Mouse (Mus musculus) neural tube, embryonic 13.5 days (tissue): ENCODE measurements at regions not wholly inside any gene's neighbourhood (a gene's known extent, or its start where the extent isn't known, plus 50 kb on each side); places are given as distances from the start of the nearest gene placed in this dataset.

ENCODE experiments used
- ATAC-seq: fragments of 200-750 bp; cut with Nextera tagmentation; 2 replicates; pipeline ENCODE4 v1.8.0; 2017; ENCODE audit warnings: low read depth, mild to moderate bottlenecking, moderate TSS enrichment, moderate library complexity
- H3K27ac ChIP-seq: fragments of 300-500 bp; sonication (generic); replicated peaks from 2 replicates; pipeline ENCODE4 v1.5.1; 2015; ENCODE audit warnings: moderate library complexity, mild to moderate bottlenecking, inconsistent platforms
- H3K27me3 ChIP-seq: fragments of 300-500 bp; sonication (generic); 2 replicates; pipeline ENCODE4 v1.6.1; 2015; ENCODE audit warnings: mild to moderate bottlenecking, inconsistent platforms
- H3K36me3 ChIP-seq: fragments of 300-500 bp; sonication (generic); 2 replicates; pipeline ENCODE4 v1.6.1; 2015; ENCODE audit warnings: mild to moderate bottlenecking, inconsistent platforms
- H3K4me1 ChIP-seq: fragments of 300-500 bp; sonication (generic); replicated peaks from 2 replicates; pipeline ENCODE4 v1.6.1; 2015; ENCODE audit warnings: inconsistent platforms
- H3K4me2 ChIP-seq: fragments of 300-500 bp; sonication (generic); 2 replicates; pipeline ENCODE4 v1.6.1; 2015; ENCODE audit warnings: inconsistent platforms, mild to moderate bottlenecking, moderate library complexity
- H3K4me3 ChIP-seq: fragments of 300-500 bp; sonication (generic); 2 replicates; pipeline ENCODE4 v1.5.1; 2015; ENCODE audit warnings: mild to moderate bottlenecking, inconsistent platforms
- H3K9ac ChIP-seq: fragments of 300-500 bp; sonication (generic); 2 replicates; pipeline ENCODE4 v1.6.1; 2015; ENCODE audit warnings: moderate library complexity, mild to moderate bottlenecking, inconsistent platforms
- H3K9me3 ChIP-seq: fragments of 300-500 bp; sonication (generic); 2 replicates; pipeline ENCODE4 v1.6.1; 2016; ENCODE audit warnings: inconsistent platforms
- WGBS: fragments of 180-500 bp; shearing (Covaris S2); methylation state at CpG from one replicate; pipeline ENCODE4 v1.1.7; 2015; 5-methylcytosine and 5-hydroxymethylcytosine counted together

DNA sequence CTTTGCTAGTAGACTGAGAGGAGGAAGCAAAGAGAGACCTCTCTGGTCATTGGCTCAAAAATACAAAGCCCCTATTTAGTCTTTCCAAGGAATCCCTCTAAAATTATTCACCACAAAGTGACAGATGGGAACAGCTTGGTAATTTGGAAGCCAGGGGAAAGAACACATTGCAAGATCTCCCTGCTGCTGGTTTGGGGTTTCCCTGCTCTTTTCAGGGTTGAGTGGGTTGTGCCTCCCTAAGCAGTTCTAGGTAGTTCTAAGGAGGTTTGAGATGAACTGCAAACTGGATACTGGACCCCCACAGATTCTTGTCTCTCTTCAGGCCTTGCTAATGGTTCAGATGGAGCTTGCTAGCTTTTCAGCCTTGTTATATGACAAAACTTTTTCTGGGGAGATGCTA, 749.3 kb downstream of the Gm826 start:
- Histone ChIP-seq H3K36me3 (no peaks in the 10 kb centered on the region), H3K9me3 (no peaks in the 10 kb centered on the region), H3K4me2 (no peak overlapping the region), H3K27ac (no peak overlapping the region), H3K9ac (no peak overlapping the region), H3K4me1 (no peaks in the 10 kb centered on the region; the same call in 1 of the 2 replicates), H3K4me3 (no peak overlapping the region), H3K27me3 (no peaks in the 10 kb centered on the region)
- ATAC-seq, result no peak

DNA sequence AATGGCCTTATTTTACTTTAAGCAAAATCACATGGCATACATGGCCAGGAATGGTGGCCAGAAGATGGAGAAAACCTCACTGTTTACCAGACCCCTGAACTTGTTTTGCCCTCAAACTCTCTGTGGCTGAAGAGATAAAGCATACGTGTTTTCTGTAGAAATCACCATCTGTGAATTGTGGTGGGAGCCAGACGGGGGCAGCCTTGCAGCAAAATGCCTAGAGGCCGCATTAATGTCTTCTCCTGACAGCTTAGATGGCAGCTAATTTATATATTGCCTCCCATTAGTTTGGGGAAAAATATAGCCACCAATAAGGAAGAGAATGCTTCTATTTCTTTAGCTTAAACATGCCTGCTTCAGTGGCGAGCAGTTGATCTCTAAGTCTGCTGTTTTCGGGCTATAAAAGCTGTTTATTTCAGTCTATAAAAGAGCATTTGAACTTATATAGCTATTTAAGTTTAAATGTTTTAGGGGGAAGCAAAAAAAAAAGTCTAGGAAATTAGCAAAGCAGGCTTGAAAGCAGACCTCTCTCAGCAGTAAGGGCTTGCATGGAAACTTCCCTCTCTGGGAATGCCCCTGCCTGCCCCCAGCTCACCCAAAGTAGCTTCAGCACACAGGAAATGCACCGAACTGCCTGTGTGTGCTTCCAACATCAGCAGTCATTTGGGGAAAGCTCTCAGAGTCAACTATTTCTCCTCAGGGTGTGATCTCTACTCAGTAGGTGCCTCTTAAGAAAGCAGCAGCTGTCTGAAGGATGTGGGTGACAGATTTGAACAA, 747.1 kb downstream of the Gm826 start:
- Histone ChIP-seq H3K4me2 (no peak overlapping the region), H3K4me3 (no peak overlapping the region), H3K9ac (no peak overlapping the region), H3K36me3 (no peaks in the 10 kb centered on the region), H3K4me1 (no peaks in the 10 kb centered on the region; the same call in 1 of the 2 replicates), H3K27me3 (no peaks in the 10 kb centered on the region), H3K27ac (no peak overlapping the region), H3K9me3 (no peaks in the 10 kb centered on the region)
- 18% methylated on average over 6 of the region's 6 CpGs for WGBS
- no peak for ATAC-seq

DNA sequence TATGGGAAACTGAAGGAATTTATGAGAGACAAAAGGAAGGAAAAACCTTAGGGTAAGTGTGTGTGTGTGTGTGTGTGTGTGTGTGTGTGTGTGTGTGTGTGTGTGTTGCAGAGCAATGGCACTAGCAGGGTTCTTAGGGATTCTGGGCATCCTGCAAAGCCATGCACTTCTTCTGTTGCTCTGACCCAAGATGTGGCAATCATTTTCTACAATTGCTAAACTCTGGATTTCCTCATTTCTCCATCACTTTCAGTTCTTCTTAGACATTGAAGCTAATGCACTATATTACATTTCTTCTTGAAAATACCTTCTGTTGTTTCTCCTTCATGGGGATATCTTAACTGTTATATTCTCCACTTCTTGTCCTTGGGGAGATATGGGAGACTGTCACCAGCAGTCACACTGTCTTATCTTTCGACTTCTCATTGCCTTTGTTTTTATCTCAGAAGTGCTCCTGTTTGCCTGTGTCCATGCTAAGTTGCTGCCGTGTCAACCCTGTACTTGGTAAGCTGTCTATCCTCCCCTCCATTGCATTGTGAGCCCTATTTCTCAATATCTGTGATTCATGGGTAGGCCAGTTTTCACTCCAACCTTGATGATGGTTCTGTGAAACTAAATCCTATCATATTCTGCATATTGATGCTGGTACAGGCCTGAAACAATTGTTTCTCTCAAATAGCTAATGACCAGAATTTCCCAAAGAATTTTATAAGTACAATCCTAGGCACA, 742.4 kb downstream of the Gm826 start:
- Histone ChIP-seq H3K27me3 (no peaks in the 10 kb centered on the region), H3K9me3 (no peaks in the 10 kb centered on the region), H3K36me3 (no peaks in the 10 kb centered on the region), H3K9ac (no peak overlapping the region), H3K4me2 (no peak overlapping the region), H3K27ac (no peak overlapping the region), H3K4me1 (no peaks in the 10 kb centered on the region; the same call in 1 of the 2 replicates), H3K4me3 (no peak overlapping the region)
- ATAC-seq, result no peak
- 92% methylated on average over 2 of the region's 2 CpGs for WGBS

GRCm38 (mm10) chr2:159592841-159593240, 741.1 kb downstream of the Gm826 start:
- Histone ChIP-seq H3K9ac (no peak overlapping the region), H3K4me2 (no peak overlapping the region), H3K36me3 (no peaks in the 10 kb centered on the region), H3K4me3 (no peak overlapping the region), H3K4me1 (no peaks in the 10 kb centered on the region), H3K9me3 (no peaks in the 10 kb centered on the region), H3K27ac (no peak overlapping the region), H3K27me3 (no peaks in the 10 kb centered on the region)
- no peak for ATAC-seq
- 78% methylated on average over 5 of the region's 5 CpGs for WGBS

- no peaks in the 10 kb centered on the region; the same call in 1 of the 2 replicates for H3K4me1 ChIP-seq
Observed at GRCm38 (mm10) chr2:159596285-159596684, 737.7 kb downstream of the Gm826 start.

DNA sequence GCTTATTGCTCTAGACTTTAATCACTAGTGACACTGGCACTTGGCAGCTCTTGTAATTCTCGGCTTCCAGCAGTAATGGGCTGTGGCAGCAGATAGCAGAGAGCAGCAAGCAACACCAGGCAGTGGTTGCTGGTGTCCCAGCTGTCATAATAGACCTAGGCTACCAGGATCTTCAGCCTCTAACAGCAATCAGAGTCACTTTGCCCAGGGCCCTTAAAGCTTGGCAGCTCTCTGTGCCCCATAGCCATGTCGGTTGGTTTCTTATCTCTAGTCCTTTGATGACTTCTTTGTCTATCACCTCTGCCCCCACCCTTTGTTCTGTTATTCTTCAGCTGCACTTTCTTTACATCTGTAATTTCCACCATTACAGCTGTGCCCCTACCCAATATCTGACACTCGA, 735.9 kb downstream of the Gm826 start:
- H3K36me3 ChIP-seq, result no peaks in the 10 kb centered on the region
- H3K27ac ChIP-seq, result no peak overlapping the region
- H3K4me2 ChIP-seq, result no peak overlapping the region
- H3K4me1 ChIP-seq, result no peaks in the 10 kb centered on the region; the same call in 1 of the 2 replicates
- H3K9ac ChIP-seq, result no peak overlapping the region
- 65% methylated on average over 3 of the region's 3 CpGs for WGBS
- no peak for ATAC-seq
- no peaks in the 10 kb centered on the region for H3K9me3 ChIP-seq
- no peaks in the 10 kb centered on the region for H3K27me3 ChIP-seq
- H3K4me3 ChIP-seq, result no peak overlapping the region

More at GRCm38 (mm10) chr2:159596285-159596684, 737.7 kb downstream of the Gm826 start:
- Histone ChIP-seq H3K4me3 (no peak overlapping the region), H3K9ac (no peak overlapping the region), H3K9me3 (no peaks in the 10 kb centered on the region), H3K4me2 (no peak overlapping the region), H3K27me3 (no peaks in the 10 kb centered on the region), H3K27ac (no peak overlapping the region), H3K36me3 (no peaks in the 10 kb centered on the region)
- no peak for ATAC-seq
- 75% methylated on average over 6 of the region's 6 CpGs for WGBS

DNA sequence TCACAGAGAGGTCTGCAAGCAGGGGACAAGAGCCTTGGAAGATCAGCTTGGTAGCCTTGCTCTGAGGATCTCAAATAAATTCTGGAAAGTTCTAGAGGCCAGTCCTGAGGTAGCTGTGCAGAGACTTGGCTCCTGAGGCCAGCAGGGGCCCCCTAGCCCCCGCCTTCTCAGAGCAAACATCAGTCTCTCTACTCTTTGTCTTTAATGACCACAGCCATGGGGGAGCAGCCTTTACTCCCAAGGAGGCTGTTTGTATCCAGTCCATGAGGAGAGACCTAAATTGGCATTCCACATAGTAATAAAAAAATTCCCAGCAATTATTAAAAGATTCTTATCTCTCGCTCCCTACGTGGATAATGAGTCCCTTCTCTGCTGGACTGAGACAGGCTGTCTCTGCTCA, 726.8 kb downstream of the Gm826 start:
- H3K27me3 ChIP-seq, result no peaks in the 10 kb centered on the region
- WGBS, result 42% methylated on average over 3 of the region's 3 CpGs

GRCm38 (mm10) chr2:159610451-159610850, 723.5 kb downstream of the Gm826 start:
- Histone ChIP-seq H3K9me3 (no peaks in the 10 kb centered on the region), H3K4me3 (no peak overlapping the region), H3K27me3 (no peaks in the 10 kb centered on the region), H3K4me1 (no peaks in the 10 kb centered on the region; the same call in 1 of the 2 replicates), H3K27ac (no peak overlapping the region), H3K36me3 (no peaks in the 10 kb centered on the region), H3K4me2 (no peak overlapping the region), H3K9ac (no peak overlapping the region)
- WGBS, result 80% methylated on average over 4 of the region's 4 CpGs
- no peak for ATAC-seq

More for the DNA sequence above, 726.8 kb downstream of the Gm826 start:
- H3K4me1 ChIP-seq, result no peaks in the 10 kb centered on the region; the same call in 1 of the 2 replicates
- no peak overlapping the region for H3K4me2 ChIP-seq
- H3K27ac ChIP-seq, result no peak overlapping the region
- ATAC-seq, result no peak
- H3K4me3 ChIP-seq, result no peak overlapping the region
- H3K36me3 ChIP-seq, result no peaks in the 10 kb centered on the region
- no peak overlapping the region for H3K9ac ChIP-seq
- H3K9me3 ChIP-seq, result no peaks in the 10 kb centered on the region

GRCm38 (mm10) chr2:159616685-159617084, 717.3 kb downstream of the Gm826 start:
- no peaks in the 10 kb centered on the region for H3K4me1 ChIP-seq
- no peaks in the 10 kb centered on the region for H3K9me3 ChIP-seq
- 77% methylated on average over 4 of the region's 4 CpGs for WGBS
- ATAC-seq, result no peak
- no peaks in the 10 kb centered on the region for H3K36me3 ChIP-seq
- no peak overlapping the region for H3K9ac ChIP-seq
- no peaks in the 10 kb centered on the region for H3K27me3 ChIP-seq
- no peak overlapping the region for H3K27ac ChIP-seq
- no peak overlapping the region for H3K4me3 ChIP-seq
- H3K4me2 ChIP-seq, result no peak overlapping the region

- Histone ChIP-seq H3K4me1 (no peaks in the 10 kb centered on the region), H3K4me2 (no peak overlapping the region), H3K27me3 (no peaks in the 10 kb centered on the region), H3K4me3 (no peak overlapping the region), H3K36me3 (no peaks in the 10 kb centered on the region), H3K9ac (no peak overlapping the region), H3K27ac (no peak overlapping the region), H3K9me3 (no peaks in the 10 kb centered on the region)
- WGBS, result 88% methylated on average over 6 of the region's 6 CpGs
- ATAC-seq, result no peak
Observed at GRCm38 (mm10) chr2:159621261-159621660, 712.7 kb downstream of the Gm826 start.

DNA sequence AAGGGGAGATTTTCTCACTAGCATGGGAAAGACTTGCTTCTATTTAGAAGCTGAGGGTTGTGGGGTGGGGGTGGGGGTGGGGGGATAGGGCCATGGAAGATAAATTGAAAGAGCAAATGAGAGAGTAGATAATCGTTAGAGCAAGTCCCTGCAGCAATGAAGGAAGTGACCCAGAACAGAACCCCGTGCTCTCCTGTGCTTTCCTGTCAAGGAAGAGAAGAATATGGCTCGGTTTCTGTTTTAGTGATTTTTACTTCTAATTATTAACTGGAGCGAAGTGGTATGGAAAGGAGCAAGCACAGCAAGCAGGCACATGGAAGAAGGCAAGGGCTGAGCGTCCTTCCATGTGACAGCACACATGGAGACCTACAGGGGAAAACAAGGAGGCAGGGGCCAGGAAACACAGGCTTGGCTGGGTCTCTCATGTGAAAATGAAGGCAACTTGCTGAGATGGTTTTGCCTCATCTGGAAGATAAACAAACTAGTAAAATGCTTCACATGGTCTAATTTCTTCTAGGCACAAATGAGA, 711.8 kb downstream of the Gm826 start:
- Histone ChIP-seq H3K36me3 (no peaks in the 10 kb centered on the region), H3K9me3 (no peaks in the 10 kb centered on the region), H3K4me2 (no peak overlapping the region), H3K9ac (no peak overlapping the region), H3K4me3 (no peak overlapping the region), H3K27me3 (no peaks in the 10 kb centered on the region), H3K27ac (no peak overlapping the region), H3K4me1 (no peaks in the 10 kb centered on the region)
- no peak for ATAC-seq
- WGBS, result 51% methylated on average over 5 of the region's 5 CpGs

DNA sequence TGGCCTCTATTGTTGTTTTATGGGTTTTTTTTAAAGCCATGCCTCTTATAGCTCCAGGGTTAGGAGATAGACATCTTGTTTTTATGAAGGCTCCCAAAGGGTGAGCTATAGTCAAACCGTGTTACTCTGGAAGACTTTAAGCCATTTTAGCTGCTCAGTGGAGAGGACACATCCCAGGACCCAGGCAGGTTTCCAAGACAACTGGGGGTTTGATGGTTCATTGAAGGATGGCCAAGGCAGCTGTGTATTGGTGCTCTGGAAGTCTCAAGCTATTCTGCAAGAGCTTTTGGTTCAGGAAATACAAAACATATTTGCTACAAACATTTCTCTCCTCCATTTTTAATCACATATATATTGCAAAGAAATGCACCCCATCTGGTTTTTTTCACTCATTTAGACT, 708.7 kb downstream of the Gm826 start:
- H3K4me1 ChIP-seq, result no peaks in the 10 kb centered on the region
- WGBS, result 34% methylated on average over 1 of the region's 1 CpGs
- H3K9me3 ChIP-seq, result no peaks in the 10 kb centered on the region
- no peak overlapping the region for H3K9ac ChIP-seq
- no peak overlapping the region for H3K4me2 ChIP-seq
- no peak for ATAC-seq
- H3K36me3 ChIP-seq, result no peaks in the 10 kb centered on the region
- H3K27me3 ChIP-seq, result no peaks in the 10 kb centered on the region
- H3K4me3 ChIP-seq, result no peak overlapping the region
- H3K27ac ChIP-seq, result no peak overlapping the region
